Mouse (Mus musculus) midbrain, embryonic 16.5 days (tissue): ENCODE measurements around the gene Nrsn1. TPM values are rescaled to one million over a fixed set of nuclear protein-coding genes. Genes with fewer than 3 reads are reported as not detected.
"Not testable (repeated sequence)": the region's sequence is repeated elsewhere in the genome, so short reads cannot be mapped to it uniquely, and the experiment has no call there.

ENCODE experiments used
- ATAC-seq: fragments of 200-750 bp; cut with Nextera tagmentation; 2 replicates; pipeline ENCODE4 v1.8.0; 2017; ENCODE audit warnings: moderate TSS enrichment
- H3K27ac ChIP-seq: fragments of 300-500 bp; sonication (generic); 2 replicates; pipeline ENCODE4 v1.5.1; 2014; ENCODE audit warnings: mild to moderate bottlenecking, low read length, mixed read lengths
- H3K27me3 ChIP-seq: fragments of 300-500 bp; sonication (generic); 2 replicates; pipeline ENCODE4 v1.6.1; 2014; ENCODE audit warnings: low read depth, low read length, mixed read lengths; ENCODE audit not compliant: control insufficient read depth, insufficient read depth
- H3K36me3 ChIP-seq: fragments of 300-500 bp; sonication (generic); 2 replicates; pipeline ENCODE4 v1.6.1; 2014; ENCODE audit warnings: mild to moderate bottlenecking, low read length, moderate library complexity, mixed read lengths; ENCODE audit not compliant: control insufficient read depth, insufficient read depth
- H3K4me1 ChIP-seq: fragments of 300-500 bp; sonication (generic); 2 replicates; pipeline ENCODE4 v1.6.1; 2014; ENCODE audit warnings: mild to moderate bottlenecking, low read length, mixed read lengths; ENCODE audit not compliant: control insufficient read depth, insufficient read depth
- H3K4me2 ChIP-seq: fragments of 300-500 bp; sonication (generic); 2 replicates; pipeline ENCODE4 v1.6.1; 2014; ENCODE audit warnings: mild to moderate bottlenecking, low read length, mixed read lengths
- H3K4me3 ChIP-seq: fragments of 300-500 bp; sonication (generic); 2 replicates; pipeline ENCODE4 v1.5.1; 2014; ENCODE audit warnings: low read depth, mild to moderate bottlenecking, low read length, moderate library complexity, mixed read lengths
- H3K9ac ChIP-seq: fragments of 300-500 bp; sonication (generic); 2 replicates; pipeline ENCODE4 v1.6.1; 2014; ENCODE audit warnings: low read depth, low read length, mixed read lengths
- H3K9me3 ChIP-seq: fragments of 300-500 bp; sonication (generic); replicated peaks from 2 replicates; pipeline ENCODE4 v1.6.1; 2014; ENCODE audit warnings: mild to moderate bottlenecking, low read length, mixed read lengths; ENCODE audit not compliant: control insufficient read depth, poor library complexity, severe bottlenecking
- WGBS: fragments of 180-500 bp; shearing (Covaris S2); extraction: QIAGEN DNeasy Blood & Tissue Kit; methylation state at CpG from one replicate; pipeline ENCODE4 v1.1.7; 2014; 5-methylcytosine and 5-hydroxymethylcytosine counted together
- polyA plus RNA-seq: library from polyadenylated mRNA; unstranded; fragments of >200 nt; fragmentation: Nextera tagmentation; extraction: Ambion mirVana; gene quantifications from 2 replicates; pipeline ENCODE4 v1.2.1, GENCODE M21; 2015

Nrsn1 gene
- 93.9 and 96.6 TPM in 2 replicates for polyA plus RNA-seq

- WGBS, result 50% methylated on average over 2 of the region's 2 CpGs
- not testable (repeated sequence) for H3K4me1 ChIP-seq, H3K9me3 ChIP-seq, H3K27me3 ChIP-seq, H3K36me3 ChIP-seq
- peak within 1 kb of the TSS; percentile 75 for H3K9ac ChIP-seq
- H3K4me3 ChIP-seq, result peak within 1 kb of the TSS; percentile 56
- peak within 1 kb of the TSS; percentile 65 for H3K4me2 ChIP-seq
- ATAC-seq, result peak; percentile 18; the same call in 1 of the 2 replicates
- peak within 1 kb of the TSS; percentile 65 for H3K27ac ChIP-seq
Measured at GRCm38 (mm10) chr13:25270402-25270801, at the start of gene Nrsn1. TSS of gene Nrsn1 (minus strand) at chr13:25270502.

GRCm38 (mm10) chr13:25312059-25312458 is 41.8 kb upstream of the Nrsn1 start:
- Histone ChIP-seq H3K36me3 (no peaks in the 10 kb centered on the region), H3K4me2 (no peak overlapping the region), H3K9me3 (no peaks in the 10 kb centered on the region), H3K4me1 (no peaks in the 10 kb centered on the region), H3K4me3 (no peak overlapping the region), H3K9ac (no peak overlapping the region), H3K27me3 (no peaks in the 10 kb centered on the region), H3K27ac (no peak overlapping the region)
- no peak for ATAC-seq
- 82% methylated on average over 2 of the region's 2 CpGs for WGBS

GRCm38 (mm10) chr13:25310068-25310467 is 39.8 kb upstream of the Nrsn1 start:
- H3K9ac ChIP-seq, result no peak overlapping the region
- no peaks in the 10 kb centered on the region for H3K9me3 ChIP-seq
- H3K27ac ChIP-seq, result no peak overlapping the region
- H3K4me3 ChIP-seq, result no peak overlapping the region
- no peaks in the 10 kb centered on the region for H3K36me3 ChIP-seq
- H3K4me1 ChIP-seq, result no peaks in the 10 kb centered on the region
- H3K27me3 ChIP-seq, result no peaks in the 10 kb centered on the region
- no peak overlapping the region for H3K4me2 ChIP-seq
- no peak for ATAC-seq

GRCm38 (mm10) chr13:25288736-25289135 is 18.4 kb upstream of the Nrsn1 start:
- Histone ChIP-seq H3K36me3 (no peaks in the 10 kb centered on the region), H3K4me3 (no peak overlapping the region), H3K27me3 (no peaks in the 10 kb centered on the region), H3K27ac (no peak overlapping the region), H3K9ac (no peak overlapping the region), H3K4me1 (no peaks in the 10 kb centered on the region), H3K4me2 (no peak overlapping the region), H3K9me3 (no peaks in the 10 kb centered on the region)
- no peak for ATAC-seq
- WGBS, result 80% methylated on average over 1 of the region's 1 CpGs

- H3K4me1 ChIP-seq, result no peaks in the 10 kb centered on the region
- WGBS, result 66% methylated on average over 5 of the region's 5 CpGs
- no peak for ATAC-seq
Measured at GRCm38 (mm10) chr13:25274934-25275565, 4.7 kb upstream of the Nrsn1 start.

GRCm38 (mm10) chr13:25272189-25272588 is 1.9 kb upstream of the Nrsn1 start:
- no peaks in the 10 kb centered on the region for H3K36me3 ChIP-seq
- H3K4me3 ChIP-seq, result no peak overlapping the region
- peaks cover 9% of the 10 kb centered on the region for H3K4me1 ChIP-seq
- H3K9ac ChIP-seq, result no peak overlapping the region
- H3K9me3 ChIP-seq, result no peaks in the 10 kb centered on the region
- no peak for ATAC-seq
- H3K27ac ChIP-seq, result no peak overlapping the region
- H3K4me2 ChIP-seq, result no peak overlapping the region
- WGBS, result 81% methylated on average over 4 of the region's 4 CpGs
- H3K27me3 ChIP-seq, result no peaks in the 10 kb centered on the region

More at GRCm38 (mm10) chr13:25274934-25275565, 4.7 kb upstream of the Nrsn1 start:
- H3K4me3 ChIP-seq, result no peak overlapping the region
- H3K27ac ChIP-seq, result no peak overlapping the region
- H3K9ac ChIP-seq, result no peak overlapping the region
- no peaks in the 10 kb centered on the region for H3K27me3 ChIP-seq
- H3K36me3 ChIP-seq, result no peaks in the 10 kb centered on the region
- no peak overlapping the region for H3K4me2 ChIP-seq
- no peaks in the 10 kb centered on the region for H3K9me3 ChIP-seq

GRCm38 (mm10) chr13:25269569-25270268 is 583 bp downstream of the Nrsn1 start:
- H3K36me3 ChIP-seq, result no peaks in the 10 kb centered on the region
- peak overlapping the region; percentile 75 for H3K9ac ChIP-seq
- WGBS, result 1% methylated on average over 40 of the region's 42 CpGs
- peak overlapping the region; percentile 65 for H3K27ac ChIP-seq
- H3K4me3 ChIP-seq, result peak overlapping the region; percentile 56
- H3K27me3 ChIP-seq, result no peaks in the 10 kb centered on the region
- peak overlapping the region; percentile 65 for H3K4me2 ChIP-seq
- H3K9me3 ChIP-seq, result no peaks in the 10 kb centered on the region
- ATAC-seq, result peak; percentile 97
- H3K4me1 ChIP-seq, result peaks cover 9% of the 10 kb centered on the region

- 0 out of 2 replicates have a peak, but pooled peaks cover under 1% of the 10 kb centered on the region for H3K36me3 ChIP-seq
- 5% methylated on average over 2 of the region's 2 CpGs for WGBS
- H3K27ac ChIP-seq, result no peak overlapping the region
- H3K4me1 ChIP-seq, result peaks cover 9% of the 10 kb centered on the region
- ATAC-seq, result peak; percentile 43; the same call in 1 of the 2 replicates
- no peaks in the 10 kb centered on the region for H3K27me3 ChIP-seq
- peak overlapping the region; percentile 65 for H3K4me2 ChIP-seq
- H3K9ac ChIP-seq, result 0 out of 2 replicates have a peak overlapping the region, but pooled peaks have one; percentile 4
- no peaks in the 10 kb centered on the region for H3K9me3 ChIP-seq
- peak overlapping the region; percentile 56 for H3K4me3 ChIP-seq
Measured at GRCm38 (mm10) chr13:25269039-25269438, 1.3 kb downstream of the Nrsn1 start.

- H3K4me3 ChIP-seq, result no peak overlapping the region
- H3K9ac ChIP-seq, result no peak overlapping the region
- H3K4me1 ChIP-seq, result no peaks in the 10 kb centered on the region; the same call in 1 of the 2 replicates
- H3K4me2 ChIP-seq, result no peak overlapping the region
- H3K9me3 ChIP-seq, result no peaks in the 10 kb centered on the region
- 82% methylated on average over 4 of the region's 4 CpGs for WGBS
- H3K36me3 ChIP-seq, result peaks cover 14% of the 10 kb centered on the region; the same call in 1 of the 2 replicates
- no peak overlapping the region for H3K27ac ChIP-seq
- no peaks in the 10 kb centered on the region for H3K27me3 ChIP-seq
- no peak for ATAC-seq
Measured at GRCm38 (mm10) chr13:25262748-25263147, 7.6 kb downstream of the Nrsn1 start.
